Mouse (Mus musculus) ZHBTc4 (cell line): ENCODE data around the gene Galnt7.
A peak's percentile ranks its signal among the peaks of the same experiment; 100 is the strongest.

Experiments used
- DNase-seq: peaks from one replicate; pipeline ENCODE4 v3.0.0-alpha.2; 2011; ENCODE audit warnings: low read depth, low spot score

Gene Galnt7

GRCm38 (mm10) chr8:57585128-57585442 is 67.7 kb downstream of the Galnt7 start:
- DNase-seq: no peak

- DNase-seq: no peak
Observed at GRCm38 (mm10) chr8:57584416-57585127, 68.3 kb downstream of the Galnt7 start.

- DNase-seq: peak; percentile 72
Observed at GRCm38 (mm10) chr8:57579845-57580244, 73.0 kb downstream of the Galnt7 start.

GRCm38 (mm10) chr8:57577301-57577700 is 75.5 kb downstream of the Galnt7 start:
- no peak for DNase-seq

- peak; percentile 49 for DNase-seq
Observed at GRCm38 (mm10) chr8:57576238-57576637, 76.6 kb downstream of the Galnt7 start.

- no peak for DNase-seq
Observed at GRCm38 (mm10) chr8:57575336-57575735, 77.5 kb downstream of the Galnt7 start.

- DNase-seq: peak; percentile 87
Observed at GRCm38 (mm10) chr8:57574398-57574797, 78.4 kb downstream of the Galnt7 start.

- no peak for DNase-seq
Observed at GRCm38 (mm10) chr8:57573844-57574243, 79.0 kb downstream of the Galnt7 start.

- no peak for DNase-seq
Observed at GRCm38 (mm10) chr8:57569886-57570285, 82.9 kb downstream of the Galnt7 start.

- peak; percentile 42 for DNase-seq
Observed at GRCm38 (mm10) chr8:57569400-57569795, 83.4 kb downstream of the Galnt7 start.

- no peak for DNase-seq
Observed at GRCm38 (mm10) chr8:57568633-57569399, 84.0 kb downstream of the Galnt7 start.

GRCm38 (mm10) chr8:57567998-57568397 is 84.8 kb downstream of the Galnt7 start:
- no peak for DNase-seq

- no peak for DNase-seq
Observed at GRCm38 (mm10) chr8:57565039-57565438, 87.8 kb downstream of the Galnt7 start.

- no peak for DNase-seq
Observed at GRCm38 (mm10) chr8:57563726-57564125, 89.1 kb downstream of the Galnt7 start.

GRCm38 (mm10) chr8:57562741-57563140 is 90.1 kb downstream of the Galnt7 start:
- no peak for DNase-seq

- no peak for DNase-seq
Observed at GRCm38 (mm10) chr8:57560926-57561325, 91.9 kb downstream of the Galnt7 start.

GRCm38 (mm10) chr8:57552102-57553032 is 100.5 kb downstream of the Galnt7 start:
- DNase-seq: no peak

- DNase-seq: no peak
Observed at GRCm38 (mm10) chr8:57547581-57547980, 105.3 kb downstream of the Galnt7 start.

GRCm38 (mm10) chr8:57546834-57547233 is 106.0 kb downstream of the Galnt7 start:
- DNase-seq: no peak

- no peak for DNase-seq
Observed at GRCm38 (mm10) chr8:57546401-57546800, 106.4 kb downstream of the Galnt7 start.

GRCm38 (mm10) chr8:57541405-57541804 is 111.4 kb downstream of the Galnt7 start:
- DNase-seq: no peak

GRCm38 (mm10) chr8:57540951-57541350 is 111.9 kb downstream of the Galnt7 start:
- DNase-seq: no peak
